Mouse (Mus musculus) lung, embryonic 16.5 days (tissue): ENCODE measurements around the gene Shpk. TPM values are rescaled to one million over a fixed set of nuclear protein-coding genes. Genes with fewer than 3 reads are reported as not detected.

Experiments
- ATAC-seq: fragments of 200-750 bp; cut with Nextera tagmentation; 2 replicates; pipeline ENCODE4 v1.8.0; 2017; ENCODE audit warnings: low read depth, mild to moderate bottlenecking, moderate library complexity
- H3K27ac ChIP-seq: fragments of 300-500 bp; sonication (generic); 2 replicates; pipeline ENCODE4 v1.5.1; 2014; ENCODE audit warnings: mild to moderate bottlenecking, control low read depth, low read length
- H3K27me3 ChIP-seq: fragments of 300-500 bp; sonication (generic); 2 replicates; pipeline ENCODE4 v1.6.1; 2014; ENCODE audit warnings: low read depth, low read length, mixed read lengths; ENCODE audit not compliant: control insufficient read depth, insufficient read depth
- H3K36me3 ChIP-seq: fragments of 300-500 bp; sonication (generic); 2 replicates; pipeline ENCODE4 v1.6.1; 2014; ENCODE audit warnings: low read length; ENCODE audit not compliant: control insufficient read depth, insufficient read depth
- H3K4me1 ChIP-seq: fragments of 300-500 bp; sonication (generic); replicated peaks from 2 replicates; pipeline ENCODE4 v1.6.1; 2014; ENCODE audit warnings: low read length, mixed read lengths; ENCODE audit not compliant: control insufficient read depth, insufficient read depth
- H3K4me2 ChIP-seq: fragments of 300-500 bp; sonication (generic); 2 replicates; pipeline ENCODE4 v1.6.1; 2014; ENCODE audit warnings: low read depth, low read length, control low read depth
- H3K4me3 ChIP-seq: fragments of 300-500 bp; sonication (generic); 2 replicates; pipeline ENCODE4 v1.5.1; 2014; ENCODE audit warnings: mild to moderate bottlenecking, low read length, control low read depth
- H3K9ac ChIP-seq: fragments of 300-500 bp; sonication (generic); 2 replicates; pipeline ENCODE4 v1.6.1; 2014; ENCODE audit warnings: low read length, control low read depth
- H3K9me3 ChIP-seq: fragments of 300-500 bp; sonication (generic); 2 replicates; pipeline ENCODE4 v1.6.1; 2016; ENCODE audit warnings: low read length; ENCODE audit not compliant: control insufficient read depth
- WGBS: fragments of 180-500 bp; shearing (Covaris S2); extraction: QIAGEN DNeasy Blood & Tissue Kit; methylation state at CpG from one replicate; pipeline ENCODE4 v1.1.7; 2014; 5-methylcytosine and 5-hydroxymethylcytosine counted together
- polyA plus RNA-seq: library from polyadenylated mRNA; unstranded; fragments of >200 nt; fragmentation: Nextera tagmentation; extraction: Ambion mirVana; gene quantifications from 2 replicates; pipeline ENCODE4 v1.2.1, GENCODE M21; 2015

The Shpk gene
- polyA plus RNA-seq, 1 experiment from 2014 or later = 1.6 TPM

GRCm38 (mm10) chr11:73213956-73214355 lies 14.7 kb downstream of the Shpk start:
- ATAC-seq = no peak
- H3K27me3 ChIP-seq = no peaks in the 10 kb centered on the region
- no peaks in the 10 kb centered on the region for H3K9me3 ChIP-seq
- no peak overlapping the region for H3K4me2 ChIP-seq
- H3K4me3 ChIP-seq = no peak overlapping the region
- no peak overlapping the region for H3K27ac ChIP-seq
- H3K36me3 ChIP-seq = no peaks in the 10 kb centered on the region
- no peak overlapping the region for H3K9ac ChIP-seq
- 61% methylated on average over 3 of the region's 3 CpGs for WGBS
- H3K4me1 ChIP-seq = no peaks in the 10 kb centered on the region

DNA sequence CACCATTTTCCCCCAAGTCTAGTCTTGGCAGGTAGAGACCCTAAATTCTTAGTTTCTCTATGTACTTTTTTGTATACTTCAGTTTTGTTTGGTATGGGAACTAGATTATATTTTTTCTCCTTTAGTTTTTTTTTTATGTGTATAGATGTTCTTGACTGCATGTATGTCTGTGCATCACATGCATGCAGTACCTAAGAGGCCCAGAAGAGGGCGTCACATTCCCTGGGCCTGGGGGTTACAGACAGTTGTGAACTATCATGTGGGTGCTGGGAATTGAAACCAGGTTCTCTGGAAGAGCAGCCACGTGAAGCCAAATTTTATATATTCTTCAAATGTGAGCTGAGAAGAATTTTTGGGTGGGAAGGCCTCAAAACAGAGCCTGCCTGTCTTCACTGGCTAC lies 20.4 kb downstream of the Shpk start:
- H3K9me3 ChIP-seq = no peaks in the 10 kb centered on the region
- WGBS = 52% methylated on average over 2 of the region's 2 CpGs
- H3K4me3 ChIP-seq = no peak overlapping the region
- no peak for ATAC-seq
- no peaks in the 10 kb centered on the region for H3K27me3 ChIP-seq
- no peak overlapping the region for H3K27ac ChIP-seq
- no peak overlapping the region for H3K9ac ChIP-seq
- H3K4me1 ChIP-seq = no peaks in the 10 kb centered on the region
- no peaks in the 10 kb centered on the region for H3K36me3 ChIP-seq
- no peak overlapping the region for H3K4me2 ChIP-seq

GRCm38 (mm10) chr11:73220651-73221050 lies 21.4 kb downstream of the Shpk start:
- no peaks in the 10 kb centered on the region for H3K9me3 ChIP-seq
- no peak for ATAC-seq
- 86% methylated on average over 1 of the region's 1 CpGs for WGBS

DNA sequence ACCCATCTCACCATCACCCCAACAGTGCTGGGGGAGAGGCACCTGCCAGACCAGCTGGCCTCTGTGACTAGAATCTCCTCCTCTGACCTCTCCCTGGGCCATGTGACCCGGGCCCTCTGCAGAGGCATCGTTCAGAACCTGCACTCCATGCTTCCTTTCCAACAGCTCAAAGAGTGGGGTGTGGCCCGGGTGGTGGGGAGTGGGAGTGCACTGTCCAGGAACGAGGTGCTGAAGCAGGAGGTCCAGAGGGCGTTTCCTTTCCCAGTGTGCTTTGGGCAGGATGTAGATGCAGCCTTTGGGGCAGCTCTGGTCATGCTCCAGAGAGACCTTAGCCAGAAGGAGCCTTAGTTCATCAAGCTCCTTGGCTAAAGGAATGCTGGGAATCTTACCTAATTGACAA lies 23.6 kb downstream of the Shpk start:
- no peaks in the 10 kb centered on the region for H3K36me3 ChIP-seq
- H3K27me3 ChIP-seq = no peaks in the 10 kb centered on the region
- ATAC-seq = 0 out of 2 replicates have a peak, but pooled peaks have one; percentile 34
- 20% methylated on average over 5 of the region's 5 CpGs for WGBS
- no peaks in the 10 kb centered on the region for H3K9me3 ChIP-seq
- H3K9ac ChIP-seq = no peak overlapping the region
- no peak overlapping the region for H3K4me3 ChIP-seq
- H3K4me1 ChIP-seq = no peaks in the 10 kb centered on the region
- no peak overlapping the region for H3K27ac ChIP-seq
- no peak overlapping the region for H3K4me2 ChIP-seq

More at GRCm38 (mm10) chr11:73220651-73221050, 21.4 kb downstream of the Shpk start:
- Histone ChIP-seq H3K4me1 (no peaks in the 10 kb centered on the region), H3K9ac (no peak overlapping the region), H3K36me3 (no peaks in the 10 kb centered on the region), H3K4me2 (no peak overlapping the region), H3K27me3 (no peaks in the 10 kb centered on the region), H3K27ac (no peak overlapping the region), H3K4me3 (no peak overlapping the region)

GRCm38 (mm10) chr11:73223966-73224365 lies 24.7 kb downstream of the Shpk start:
- no peak for ATAC-seq
- Histone ChIP-seq H3K4me1 (no peaks in the 10 kb centered on the region), H3K4me2 (no peak overlapping the region), H3K27ac (no peak overlapping the region), H3K36me3 (no peaks in the 10 kb centered on the region), H3K9ac (no peak overlapping the region), H3K4me3 (no peak overlapping the region), H3K27me3 (no peaks in the 10 kb centered on the region), H3K9me3 (no peaks in the 10 kb centered on the region)
- 58% methylated on average over 2 of the region's 2 CpGs for WGBS

DNA sequence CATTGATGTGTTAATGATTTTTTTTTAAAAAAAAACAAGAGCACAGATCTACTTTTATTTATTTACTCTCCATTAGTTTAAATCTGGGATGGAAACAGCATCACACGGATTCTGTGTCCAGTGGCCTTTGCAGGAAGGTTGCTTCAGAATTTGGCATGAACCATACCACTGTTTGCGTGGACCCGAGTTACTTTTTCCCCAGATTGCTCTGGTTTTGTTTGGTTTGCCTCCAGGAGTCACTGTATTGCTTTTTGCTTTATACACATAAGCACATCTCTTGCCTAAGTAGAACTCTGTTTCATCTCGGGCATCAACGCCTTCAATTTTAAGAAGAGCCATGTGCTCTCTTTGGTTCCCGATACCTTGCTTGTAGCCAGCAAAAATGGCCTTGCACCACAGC lies 26.6 kb downstream of the Shpk start:
- Histone ChIP-seq H3K27ac (no peak overlapping the region), H3K9me3 (no peaks in the 10 kb centered on the region), H3K4me3 (no peak overlapping the region), H3K4me2 (no peak overlapping the region), H3K27me3 (no peaks in the 10 kb centered on the region), H3K9ac (no peak overlapping the region), H3K36me3 (no peaks in the 10 kb centered on the region), H3K4me1 (no peaks in the 10 kb centered on the region)
- WGBS = 85% methylated on average over 6 of the region's 6 CpGs
- no peak for ATAC-seq

- no peaks in the 10 kb centered on the region for H3K27me3 ChIP-seq
- H3K4me3 ChIP-seq = no peak overlapping the region
- H3K9me3 ChIP-seq = no peaks in the 10 kb centered on the region
- no peak overlapping the region for H3K9ac ChIP-seq
- no peak overlapping the region for H3K4me2 ChIP-seq
- 73% methylated on average over 5 of the region's 5 CpGs for WGBS
- H3K27ac ChIP-seq = no peak overlapping the region
- no peak for ATAC-seq
- no peaks in the 10 kb centered on the region for H3K36me3 ChIP-seq
- no peaks in the 10 kb centered on the region for H3K4me1 ChIP-seq
Measured at GRCm38 (mm10) chr11:73228881-73229280, 29.6 kb downstream of the Shpk start.

GRCm38 (mm10) chr11:73230081-73230480 lies 30.8 kb downstream of the Shpk start:
- H3K9ac ChIP-seq = no peak overlapping the region
- H3K27ac ChIP-seq = no peak overlapping the region

GRCm38 (mm10) chr11:73232513-73232912 lies 33.3 kb downstream of the Shpk start:
- no peaks in the 10 kb centered on the region for H3K9me3 ChIP-seq
- no peaks in the 10 kb centered on the region for H3K36me3 ChIP-seq
- H3K9ac ChIP-seq = no peak overlapping the region
- no peak overlapping the region for H3K4me3 ChIP-seq
- WGBS = 48% methylated on average over 2 of the region's 2 CpGs
- H3K27me3 ChIP-seq = no peaks in the 10 kb centered on the region
- H3K4me2 ChIP-seq = no peak overlapping the region
- no peak overlapping the region for H3K27ac ChIP-seq
- peaks cover 12% of the 10 kb centered on the region; the same call in 1 of the 2 replicates for H3K4me1 ChIP-seq
- no peak for ATAC-seq

More at GRCm38 (mm10) chr11:73230081-73230480, 30.8 kb downstream of the Shpk start:
- 78% methylated on average over 5 of the region's 5 CpGs for WGBS
- ATAC-seq = no peak
- Histone ChIP-seq H3K4me1 (no peaks in the 10 kb centered on the region; the same call in 1 of the 2 replicates), H3K4me3 (no peak overlapping the region), H3K36me3 (no peaks in the 10 kb centered on the region), H3K4me2 (no peak overlapping the region), H3K27me3 (no peaks in the 10 kb centered on the region), H3K9me3 (no peaks in the 10 kb centered on the region)

GRCm38 (mm10) chr11:73233992-73234391 lies 34.7 kb downstream of the Shpk start, which contains the start of gene Trpv1:
Gene Trpv1 (plus strand): TSS chr11:73234292.
- no peaks in the 10 kb centered on the region for H3K27me3 ChIP-seq
- H3K4me3 ChIP-seq = no peak within 1 kb of the TSS
- no peak within 1 kb of the TSS for H3K9ac ChIP-seq
- H3K4me1 ChIP-seq = peaks cover 12% of the 10 kb centered on the region; the same call in 1 of the 2 replicates
- H3K4me2 ChIP-seq = no peak within 1 kb of the TSS
- H3K36me3 ChIP-seq = no peaks in the 10 kb centered on the region
- no peak within 1 kb of the TSS for H3K27ac ChIP-seq
- WGBS = 81% methylated on average over 5 of the region's 5 CpGs
- ATAC-seq = no peak
- H3K9me3 ChIP-seq = no peaks in the 10 kb centered on the region
